Mouse (Mus musculus) MEL (cell line): Measurements from ENCODE around the gene Wdr45. TPM values are rescaled to one million over a fixed set of nuclear protein-coding genes. Genes with fewer than 3 reads are reported as not detected.

Source experiments
- DNase-seq: peaks from one replicate; pipeline ENCODE4 v3.0.0; 2011; ENCODE audit warnings: low read depth, low spot score
- H3K27ac ChIP-seq: 2 replicates; pipeline ENCODE4 v1.5.1; 2012; ENCODE audit warnings: low read depth, mild to moderate bottlenecking, control low read depth, low read length, moderate library complexity; ENCODE audit not compliant: control insufficient read depth
- H3K27me3 ChIP-seq, 2 experiments: fragments of 150-350 bp in 1 of 2; sonication (generic) in 1 of 2; 2 replicates each; pipeline ENCODE4 v1.6.1; 2012; ENCODE audit warnings: low read length in 2 of 2, mild to moderate bottlenecking in 2 of 2, improper control_type of control experiment in 1 of 2, moderate library complexity in 1 of 2; ENCODE audit not compliant: insufficient read depth in 2 of 2, control insufficient read depth in 1 of 2
- H3K36me3 ChIP-seq, 2 experiments: 2 replicates each; pipeline ENCODE4 v1.6.1; 2012 to 2014; ENCODE audit warnings: low read length in 2 of 2, improper control_type of control experiment in 1 of 2, inconsistent platforms in 1 of 2, mild to moderate bottlenecking in 1 of 2; ENCODE audit not compliant: insufficient read depth in 2 of 2, control insufficient read depth in 1 of 2
- H3K4me1 ChIP-seq, 2 experiments: fragments of 150-350 bp in 1 of 2; sonication (generic) in 1 of 2; 2 replicates each; pipeline ENCODE4 v1.6.1; 2012; ENCODE audit warnings: low read length in 2 of 2, improper control_type of control experiment in 1 of 2, mild to moderate bottlenecking in 1 of 2; ENCODE audit not compliant: insufficient read depth in 2 of 2, control insufficient read depth in 1 of 2
- H3K4me3 ChIP-seq, 2 experiments: fragments of 150-350 bp in 1 of 2; sonication (generic) in 1 of 2; 2 replicates each; pipeline ENCODE4 v1.5.1; 2012; ENCODE audit warnings: low read depth in 2 of 2, low read length in 2 of 2, mild to moderate bottlenecking in 2 of 2, moderate library complexity in 2 of 2, control low read depth in 1 of 2, improper control_type of control experiment in 1 of 2; ENCODE audit not compliant: control insufficient read depth in 1 of 2, insufficient read depth in 1 of 2
- H3K79me2 ChIP-seq: 2 replicates; pipeline ENCODE4 v1.6.1; 2012; ENCODE audit warnings: mild to moderate bottlenecking, low read length, moderate library complexity; ENCODE audit not compliant: control insufficient read depth, poor library complexity, insufficient read depth
- H3K9ac ChIP-seq: 2 replicates; pipeline ENCODE4 v1.6.1; 2012; ENCODE audit warnings: low read depth, mild to moderate bottlenecking, control low read depth, low read length, moderate library complexity; ENCODE audit not compliant: control insufficient read depth, poor library complexity, severe bottlenecking
- H3K9me3 ChIP-seq: fragments of 150-350 bp; sonication (generic); replicated peaks from 2 replicates; pipeline ENCODE4 v1.6.1; 2012; ENCODE audit warnings: mild to moderate bottlenecking, low read length, improper control_type of control experiment, moderate library complexity; ENCODE audit not compliant: insufficient read depth
- BHLHE40 ChIP-seq: IDR thresholded peaks from 2 replicates; pipeline ENCODE4 v1.6.1; 2012; ENCODE audit warnings: low read depth, mild to moderate bottlenecking, inconsistent platforms, low read length, improper control_type of control experiment, borderline replicate concordance
- CHD1 ChIP-seq: IDR thresholded peaks from 2 replicates; pipeline ENCODE4 v1.6.1; 2012; ENCODE audit warnings: low read depth, mild to moderate bottlenecking, inconsistent platforms, low read length, improper control_type of control experiment
- CTCF ChIP-seq, 3 experiments: IDR thresholded peaks in 2 of 3; conservative IDR thresholded peaks in 1 of 3; 2 replicates each; pipeline ENCODE4 v1.5.1; 2011 to 2012; ENCODE audit warnings: low read length in 3 of 3, low read depth in 2 of 3, mild to moderate bottlenecking in 2 of 3, improper control_type of control experiment in 1 of 3, inconsistent platforms in 1 of 3, mixed read lengths in 1 of 3, moderate library complexity in 1 of 3; ENCODE audit not compliant: control insufficient read depth in 1 of 3, insufficient read depth in 1 of 3, poor library complexity in 1 of 3, severe bottlenecking in 1 of 3
- E2F4 ChIP-seq: IDR thresholded peaks from 2 replicates; pipeline ENCODE4 v1.6.1; 2011; ENCODE audit warnings: low read depth, low read length, improper control_type of control experiment, borderline replicate concordance
- ELF1 ChIP-seq: IDR thresholded peaks from 2 replicates; pipeline ENCODE4 v1.6.1; 2014; ENCODE audit warnings: low read depth, mild to moderate bottlenecking, inconsistent platforms, low read length, improper control_type of control experiment, moderate library complexity
- EP300 ChIP-seq, 2 experiments: IDR thresholded peaks; 2 replicates each; pipeline ENCODE4 v1.6.1; 2011; ENCODE audit warnings: improper control_type of control experiment in 2 of 2, low read length in 2 of 2, low read depth in 1 of 2, mild to moderate bottlenecking in 1 of 2
- ETS1 ChIP-seq: IDR thresholded peaks from 2 replicates; pipeline ENCODE4 v1.6.1; 2012; ENCODE audit warnings: low read depth, mild to moderate bottlenecking, inconsistent platforms, low read length, improper control_type of control experiment, moderate library complexity
- GABPA ChIP-seq: IDR thresholded peaks from 2 replicates; pipeline ENCODE4 v1.6.1; 2012; ENCODE audit warnings: low read depth, mild to moderate bottlenecking, inconsistent platforms, low read length, improper control_type of control experiment, moderate library complexity
- HCFC1 ChIP-seq: IDR thresholded peaks from 2 replicates; pipeline ENCODE4 v1.6.1; 2012; ENCODE audit warnings: low read depth, mild to moderate bottlenecking, inconsistent platforms, low read length, improper control_type of control experiment, moderate library complexity
- JUND ChIP-seq: IDR thresholded peaks from 2 replicates; pipeline ENCODE4 v1.6.1; 2011; ENCODE audit warnings: low read depth, mild to moderate bottlenecking, improper control_type of control experiment, low read length
- MAZ ChIP-seq: IDR thresholded peaks from 2 replicates; pipeline ENCODE4 v1.6.1; 2012; ENCODE audit warnings: low read depth, mild to moderate bottlenecking, inconsistent platforms, low read length, improper control_type of control experiment
- MEF2A ChIP-seq: IDR thresholded peaks from 2 replicates; pipeline ENCODE4 v1.6.1; 2014; ENCODE audit warnings: low read depth, mild to moderate bottlenecking, inconsistent platforms, low read length, improper control_type of control experiment; ENCODE audit not compliant: poor library complexity, insufficient replicate concordance, severe bottlenecking; ENCODE audit errors: extremely low read depth
- MXI1 ChIP-seq: IDR thresholded peaks from 2 replicates; pipeline ENCODE4 v1.6.1; 2011; ENCODE audit warnings: mild to moderate bottlenecking, low read depth, low read length, improper control_type of control experiment
- MYC ChIP-seq: IDR thresholded peaks from 2 replicates; pipeline ENCODE4 v1.6.1; 2011; ENCODE audit warnings: low read depth, mild to moderate bottlenecking, low read length, improper control_type of control experiment, moderate library complexity
- NELFE ChIP-seq: IDR thresholded peaks from 2 replicates; pipeline ENCODE4 v1.6.1; 2011; ENCODE audit warnings: low read depth, low read length, improper control_type of control experiment
- NRF1 ChIP-seq: IDR thresholded peaks from 2 replicates; pipeline ENCODE4 v1.6.1; 2014; ENCODE audit warnings: low read depth, mild to moderate bottlenecking, inconsistent platforms, low read length, improper control_type of control experiment, moderate library complexity; ENCODE audit not compliant: poor library complexity, insufficient read depth, severe bottlenecking
- POLR2A ChIP-seq, 2 experiments: IDR thresholded peaks; 2 replicates each; pipeline ENCODE4 v1.6.1; 2011 to 2012; ENCODE audit warnings: low read length in 2 of 2, mild to moderate bottlenecking in 2 of 2, control low read depth in 1 of 2, improper control_type of control experiment in 1 of 2, low read depth in 1 of 2, moderate library complexity in 1 of 2; ENCODE audit not compliant: control insufficient read depth in 1 of 2, insufficient read depth in 1 of 2, poor library complexity in 1 of 2
- POLR2AphosphoS5 ChIP-seq: IDR thresholded peaks from 2 replicates; pipeline ENCODE4 v1.6.1; 2012; ENCODE audit warnings: low read depth, borderline replicate concordance, mild to moderate bottlenecking, inconsistent platforms, low read length, moderate library complexity, mixed read lengths
- RCOR1 ChIP-seq: IDR thresholded peaks from 2 replicates; pipeline ENCODE4 v1.6.1; 2012; ENCODE audit warnings: low read depth, mild to moderate bottlenecking, inconsistent platforms, low read length, improper control_type of control experiment
- SMC3 ChIP-seq: IDR thresholded peaks from 2 replicates; pipeline ENCODE4 v1.6.1; 2011; ENCODE audit warnings: low read depth, low read length, improper control_type of control experiment
- TAL1 ChIP-seq: IDR thresholded peaks from 2 replicates; pipeline ENCODE4 v1.6.1; 2012; ENCODE audit warnings: mild to moderate bottlenecking, inconsistent platforms, low read length, moderate library complexity, mixed read lengths
- UBTF ChIP-seq: IDR thresholded peaks from 2 replicates; pipeline ENCODE4 v1.6.1; 2012; ENCODE audit warnings: low read depth, mild to moderate bottlenecking, inconsistent platforms, low read length, improper control_type of control experiment, moderate library complexity, borderline replicate concordance; ENCODE audit not compliant: insufficient read depth
- USF1 ChIP-seq: IDR thresholded peaks from 2 replicates; pipeline ENCODE4 v1.6.1; 2014; ENCODE audit warnings: low read depth, mild to moderate bottlenecking, inconsistent platforms, low read length, improper control_type of control experiment, moderate library complexity
- USF2 ChIP-seq, 2 experiments: IDR thresholded peaks; 2 replicates each; pipeline ENCODE4 v1.6.1; 2011 to 2012; ENCODE audit warnings: improper control_type of control experiment in 2 of 2, low read length in 2 of 2, borderline replicate concordance in 1 of 2, inconsistent platforms in 1 of 2, low read depth in 1 of 2, mild to moderate bottlenecking in 1 of 2; ENCODE audit not compliant: insufficient read depth in 1 of 2
- ZC3H11A ChIP-seq: IDR thresholded peaks from 2 replicates; pipeline ENCODE4 v1.6.1; 2012; ENCODE audit warnings: low read depth, mild to moderate bottlenecking, inconsistent platforms, low read length, improper control_type of control experiment
- ZKSCAN1 ChIP-seq: IDR thresholded peaks from 2 replicates; pipeline ENCODE4 v1.6.1; 2012; ENCODE audit warnings: low read depth, mild to moderate bottlenecking, inconsistent platforms, low read length, improper control_type of control experiment, moderate library complexity
- ZNF384 ChIP-seq: IDR thresholded peaks from 2 replicates; pipeline ENCODE4 v1.6.1; 2012; ENCODE audit warnings: low read depth, mild to moderate bottlenecking, inconsistent platforms, low read length, improper control_type of control experiment
- polyA plus RNA-seq, 2 experiments: library from polyadenylated mRNA; stranded (reverse) in 1 of 2; unstranded in 1 of 2; fragments of >175 nt in 1 of 2; fragments of >200 nt in 1 of 2; gene quantifications; 2 replicates each; pipeline versions ENCODE4 v1.2.1 to v1.2.4; 2012; ENCODE audit warnings: low replicate concordance in 2 of 2, low read depth in 1 of 2; ENCODE audit not compliant: insufficient read length in 2 of 2, insufficient read depth in 1 of 2, missing spikeins in 1 of 2
- total RNA-seq: library from RNA; depleted of rRNA; stranded (reverse); fragments of 300-350 nt; gene quantifications from 2 replicates; pipeline ENCODE4 v1.2.3, GENCODE M21; 2012

Gene Wdr45
- total and polyA plus RNA-seq, 3 experiments = 13.9 to 36.1 TPM; not detected in 1

DNA sequence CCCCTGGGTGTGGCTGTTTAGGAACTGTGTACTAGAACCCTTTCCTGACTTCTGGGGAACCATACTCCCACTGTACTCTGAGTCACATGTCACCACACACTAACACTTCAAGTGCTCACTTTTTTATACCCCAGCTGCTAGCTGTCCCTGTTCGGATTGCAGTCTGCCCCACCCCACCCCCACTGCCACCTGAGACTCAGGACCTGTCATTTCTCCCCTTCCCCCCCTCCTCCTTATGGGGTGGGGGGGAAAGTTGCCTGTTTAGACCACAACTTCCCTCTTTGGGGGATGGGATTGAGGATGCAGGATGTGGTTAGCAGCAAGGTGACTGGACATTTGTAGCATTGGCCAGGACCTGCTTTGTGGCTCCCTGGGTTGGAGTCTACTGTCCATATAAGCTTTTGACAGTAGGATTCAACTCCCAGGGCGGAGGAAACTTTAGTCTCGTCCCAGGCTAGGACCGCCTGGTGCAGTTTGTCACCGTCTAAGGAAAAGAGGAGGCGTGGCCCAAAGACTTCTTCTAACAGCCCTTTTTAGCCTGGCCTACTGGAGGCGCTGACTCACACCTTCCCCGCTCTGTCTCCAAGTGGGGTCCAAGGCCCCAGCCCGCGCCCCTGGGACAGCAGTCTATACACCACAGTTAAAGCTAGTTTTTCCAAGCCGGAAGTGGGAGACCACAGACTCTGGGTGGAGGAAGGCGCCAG is 40.4 kb upstream of the Wdr45 start (continued):
- peak; percentile 25; the same call in 1 of the 2 replicates for TF ChIP-seq ZNF384
- TF ChIP-seq E2F4 = no peak
- no peak for TF ChIP-seq TAL1
- TF ChIP-seq ZC3H11A = 0 out of 2 replicates have a peak, but pooled peaks have one; percentile 9
- TF ChIP-seq USF2 (IDR thresholded peaks at IDR 0.05; ENCODE audit: borderline replicate concordance in 1 of 2, insufficient read depth in 1 of 2, low read depth in 1 of 2, low read length in 2 of 2) = no peak
- TF ChIP-seq CHD1 = no peak
- no peak; the same call in 1 of the 2 replicates for TF ChIP-seq ELF1
- no peak for TF ChIP-seq NRF1
- TF ChIP-seq GABPA = no peak
- peak in 1 of 2 experiments; percentile 56; a peak in 2 of 4 replicates for TF ChIP-seq POLR2A (IDR thresholded peaks at IDR 0.05; ENCODE audit: control insufficient read depth in 1 of 2, insufficient read depth in 1 of 2, low read depth in 1 of 2, low read length in 2 of 2, poor library complexity in 1 of 2)
- TF ChIP-seq POLR2AphosphoS5 = no peak
- TF ChIP-seq EP300 (IDR thresholded peaks at IDR 0.05; ENCODE audit: low read depth in 1 of 2, low read length in 2 of 2) = peak; percentile 82 to 87
- TF ChIP-seq HCFC1 = no peak; the same call in 1 of the 2 replicates
- TF ChIP-seq MYC = peak; percentile 46; the same call in 1 of the 2 replicates
- peak; percentile 89 for TF ChIP-seq ETS1
- peak; percentile 67 for TF ChIP-seq MXI1
- TF ChIP-seq JUND = no peak; the same call in 1 of the 2 replicates
- TF ChIP-seq USF1 = peak; percentile 76

DNA sequence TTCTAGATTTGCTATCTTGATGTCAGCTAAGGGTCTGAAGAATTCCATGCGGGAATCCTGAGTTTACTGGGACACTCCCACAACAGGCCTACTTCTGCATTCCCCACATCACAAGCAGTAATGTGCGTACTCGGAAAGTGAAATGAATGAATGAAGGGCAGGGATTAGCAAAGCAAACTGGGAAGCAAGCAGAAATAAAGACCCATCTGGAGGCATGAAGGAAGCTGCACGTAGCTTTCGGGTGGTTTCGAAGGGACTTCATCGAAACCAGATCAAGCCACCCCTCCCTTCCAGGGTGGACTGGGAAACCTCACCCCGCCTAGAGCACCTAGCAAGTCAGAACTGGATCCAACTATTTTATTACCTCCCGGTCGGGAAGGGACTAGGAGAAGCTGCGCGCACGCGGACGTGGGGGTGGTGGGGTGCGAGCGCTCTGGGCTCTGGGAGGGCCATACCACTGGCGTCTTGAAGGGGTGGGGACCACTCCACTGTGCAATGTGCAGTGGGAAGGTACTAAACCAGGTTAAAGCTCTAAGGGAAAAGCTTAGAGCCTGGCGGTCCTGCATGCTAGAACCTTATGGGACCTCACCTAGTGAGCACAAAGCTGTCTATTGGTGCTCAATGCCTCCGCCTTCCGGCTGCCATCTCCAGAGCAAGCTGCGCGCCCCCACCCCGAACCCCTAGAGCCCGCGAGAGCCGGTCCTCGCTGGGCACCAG is 39.7 kb upstream of the Wdr45 start:
- DNase-seq = peak; percentile 85
- Histone ChIP-seq H3K36me3 (peaks cover 0 to 25% of the 10 kb centered on the region in 2 experiments; a peak in 2 of 4 replicates), H3K9ac (peak overlapping the region; percentile 82), H3K9me3 (no peaks in the 10 kb centered on the region), H3K4me1 (peaks cover 11 to 27% of the 10 kb centered on the region in 2 experiments), H3K79me2 (peaks cover 5% of the 10 kb centered on the region; the same call in 1 of the 2 replicates), H3K4me3 (peak overlapping the region; percentile 67 to 81), H3K27ac (peak overlapping the region; percentile 95), H3K27me3 (no peaks in the 10 kb centered on the region)
- TF ChIP-seq CTCF (IDR thresholded peaks at IDR 0.05 in 2 of 3, conservative IDR thresholded peaks at IDR 0.05 in 1 of 3; ENCODE audit: control insufficient read depth in 1 of 3, insufficient read depth in 1 of 3, low read depth in 2 of 3, low read length in 3 of 3, poor library complexity in 1 of 3, severe bottlenecking in 1 of 3) (no peak; a peak in 1 of 6 replicates), SMC3 (no peak), ZKSCAN1 (no peak), GABPA (no peak), ZNF384 (no peak), NRF1 (no peak; the same call in 1 of the 2 replicates), MEF2A (no peak), NELFE (peak; percentile 39; the same call in 1 of the 2 replicates), BHLHE40 (no peak), EP300 (IDR thresholded peaks at IDR 0.05; ENCODE audit: low read depth in 1 of 2, low read length in 2 of 2) (no peak), CHD1 (0 out of 2 replicates have a peak, but pooled peaks have one; percentile 89), MXI1 (peak; percentile 36; the same call in 1 of the 2 replicates), USF1 (no peak), JUND (no peak), USF2 (IDR thresholded peaks at IDR 0.05; ENCODE audit: borderline replicate concordance in 1 of 2, insufficient read depth in 1 of 2, low read depth in 1 of 2, low read length in 2 of 2) (no peak), ELF1 (no peak), MAZ (peak; percentile 21; the same call in 1 of the 2 replicates), POLR2AphosphoS5 (no peak), ETS1 (no peak; the same call in 1 of the 2 replicates), RCOR1 (no peak), UBTF (no peak)
